Mouse (Mus musculus): ENCODE measurements around the gene Hyal3.

Hyal3 gene

GRCm38 (mm10) chr9:107580501-107581317 lies at the start of gene Hyal3:
TSS of gene Hyal3 (plus strand) at chr9:107580818.
- in situ Hi-C loops (cut with MseI, MboI) = no loop called here

GRCm38 (mm10) chr9:107533791-107534407 lies 46.7 kb upstream of the Hyal3 start, which contains the start of gene Tmem115:
TSS of gene Tmem115 (plus strand) at chr9:107533945.
- in situ Hi-C loops (cut with MseI, MboI) = no loop called here

- in situ Hi-C loops (cut with MseI, MboI) = no loop called here
These were observed 46.0 kb upstream of the Hyal3 start for GRCm38 (mm10) chr9:107534408-107535202.

- in situ Hi-C loops (cut with MseI, MboI) = no loop called here
These were observed 42.4 kb upstream of the Hyal3 start for GRCm38 (mm10) chr9:107538231-107538630.

GRCm38 (mm10) chr9:107538711-107539110 lies 41.9 kb upstream of the Hyal3 start:
- in situ Hi-C loops (cut with MseI, MboI) = no loop called here

- in situ Hi-C loops (cut with MseI, MboI) = no loop called here
These were observed 40.7 kb upstream of the Hyal3 start for GRCm38 (mm10) chr9:107539940-107540339.

- in situ Hi-C loops (cut with MseI, MboI) = no loop called here
These were observed 40.2 kb upstream of the Hyal3 start for GRCm38 (mm10) chr9:107540420-107540819.

GRCm38 (mm10) chr9:107541005-107541404 lies 39.6 kb upstream of the Hyal3 start:
- in situ Hi-C loops (cut with MseI, MboI) = no loop called here

GRCm38 (mm10) chr9:107541474-107542351 lies 38.9 kb upstream of the Hyal3 start, which contains the start of the genes Cyb561d2 and Nprl2:
TSS of gene Cyb561d2 (minus strand) at chr9:107542193.
TSS of gene Nprl2 (plus strand) at chr9:107542226.
- in situ Hi-C loops (cut with MseI, MboI) = no loop called here

- in situ Hi-C loops (cut with MseI, MboI) = no loop called here
These were observed 38.3 kb upstream of the Hyal3 start for GRCm38 (mm10) chr9:107542352-107542686.

GRCm38 (mm10) chr9:107542721-107543120 lies 37.9 kb upstream of the Hyal3 start:
- in situ Hi-C loops (cut with MseI, MboI) = no loop called here

- in situ Hi-C loops (cut with MseI, MboI) = no loop called here
These were observed 37.3 kb upstream of the Hyal3 start for GRCm38 (mm10) chr9:107543299-107543698.

- in situ Hi-C loops (cut with MseI, MboI) = no loop called here
These were observed 36.4 kb upstream of the Hyal3 start for GRCm38 (mm10) chr9:107544196-107544700.

- in situ Hi-C loops (cut with MseI, MboI) = no loop called here
These were observed 35.9 kb upstream of the Hyal3 start for GRCm38 (mm10) chr9:107544729-107545128.

- in situ Hi-C loops (cut with MseI, MboI) = no loop called here
These were observed 35.4 kb upstream of the Hyal3 start for GRCm38 (mm10) chr9:107545199-107545598.

GRCm38 (mm10) chr9:107545602-107546001 lies 35.0 kb upstream of the Hyal3 start:
- in situ Hi-C loops (cut with MseI, MboI) = no loop called here

- in situ Hi-C loops (cut with MseI, MboI) = no loop called here
These were observed 33.6 kb upstream of the Hyal3 start, which contains the start of gene Zmynd10 for GRCm38 (mm10) chr9:107547026-107547425. TSS of gene Zmynd10 (plus strand) at chr9:107547298.

GRCm38 (mm10) chr9:107547957-107548356 lies 32.7 kb upstream of the Hyal3 start:
- in situ Hi-C loops (cut with MseI, MboI) = no loop called here

- in situ Hi-C loops (cut with MseI, MboI) = no loop called here
These were observed 31.8 kb upstream of the Hyal3 start for GRCm38 (mm10) chr9:107548820-107549219.

- in situ Hi-C loops (cut with MseI, MboI) = no loop called here
These were observed 31.1 kb upstream of the Hyal3 start for GRCm38 (mm10) chr9:107549297-107550074.

All from mouse trophoblast stem cell (cell line).